Mouse (Mus musculus) monocyte, adult 59 days (primary cell): ENCODE measurements around the gene Ascc2. TPM values are rescaled to one million over a fixed set of nuclear protein-coding genes. Genes with fewer than 3 reads are reported as not detected.

Source experiments
- total RNA-seq, 2 experiments: library from RNA; stranded (reverse); gene quantifications; one replicate each; pipeline ENCODE4 v1.2.4; 2023

Ascc2 gene
- total RNA-seq, result 10 to 100 TPM; 28.3 to 31.2 TPM

GRCm38 (mm10) chr11:4637534-4638234, at the start of gene Ascc2:
Gene Ascc2 (plus strand): TSS chr11:4637747.

GRCm38 (mm10) chr11:4594608-4595500, 42.7 kb upstream of the Ascc2 start, which contains the start of gene Mtmr3:
Gene Mtmr3 (minus strand): TSS chr11:4594863.

GRCm38 (mm10) chr11:4620017-4620485, 17.5 kb upstream of the Ascc2 start, which contains the start of gene Gm11032:
Gene Gm11032 (plus strand): TSS chr11:4620067.

GRCm38 (mm10) chr11:4704072-4704964, 66.8 kb downstream of the Ascc2 start, which contains the start of the genes Uqcr10 and Zmat5:
Gene Uqcr10 (minus strand): TSS chr11:4704342.
Gene Zmat5 (plus strand): TSS chr11:4704678.

Other genes starting within 250 kb of the Ascc2 start
- 1 to 10 TPM in 1 of 2 experiments, under 1 TPM in 1; 0.76 to 1.0 TPM for gene Hormad2, start 196.6 kb upstream of the Ascc2 start, total RNA-seq
- 10 to 100 TPM; 91.2 to 93.6 TPM for gene Mtmr3, start 42.9 kb upstream of the Ascc2 start, total RNA-seq
- not detected for gene Gm11032, start 17.7 kb upstream of the Ascc2 start, total RNA-seq
- 100 to 1,000 TPM; 118 to 123 TPM for gene Uqcr10, start 66.6 kb downstream of the Ascc2 start, total RNA-seq
- gene Zmat5, start 66.9 kb downstream of the Ascc2 start, total RNA-seq, result 10 to 100 TPM; 30.9 to 31.4 TPM
- not detected for gene Cabp7, start 109.0 kb downstream of the Ascc2 start, total RNA-seq
- gene Nf2, start 211.8 kb downstream of the Ascc2 start, total RNA-seq, result 10 to 100 TPM; 33.9 to 40.7 TPM
- 1 to 10 TPM; 4.2 to 4.9 TPM for gene Nipsnap1, start 236.2 kb downstream of the Ascc2 start, total RNA-seq